Mouse (Mus musculus) heart, embryonic 11.5 days (tissue): ENCODE results near the gene Ptgr1. TPM values are rescaled to one million over a fixed set of nuclear protein-coding genes. Genes with fewer than 3 reads are reported as not detected.

ENCODE experiments used
- ATAC-seq: fragments of 200-750 bp; cut with Nextera tagmentation; replicated peaks from 2 replicates; pipeline ENCODE4 v1.8.0; 2017; ENCODE audit warnings: moderate library complexity; ENCODE audit not compliant: insufficient number of reproducible peaks, low FRiP score, low TSS enrichment
- H3K27ac ChIP-seq: fragments of 300-500 bp; sonication (generic); 2 replicates; pipeline ENCODE4 v1.5.1; 2014; ENCODE audit warnings: mild to moderate bottlenecking, low read depth, low read length
- H3K27me3 ChIP-seq: fragments of 300-500 bp; sonication (generic); 2 replicates; pipeline ENCODE4 v1.6.1; 2014; ENCODE audit warnings: mild to moderate bottlenecking, low read length, mixed read lengths; ENCODE audit not compliant: control insufficient read depth, insufficient read depth
- H3K36me3 ChIP-seq: fragments of 300-500 bp; sonication (generic); 2 replicates; pipeline ENCODE4 v1.6.1; 2014; ENCODE audit warnings: mild to moderate bottlenecking, low read length, moderate library complexity, mixed read lengths; ENCODE audit not compliant: control insufficient read depth, insufficient read depth
- H3K4me1 ChIP-seq: fragments of 300-500 bp; sonication (generic); 2 replicates; pipeline ENCODE4 v1.6.1; 2014; ENCODE audit warnings: low read length; ENCODE audit not compliant: control insufficient read depth, insufficient read depth
- H3K4me2 ChIP-seq: fragments of 300-500 bp; sonication (generic); 2 replicates; pipeline ENCODE4 v1.6.1; 2014; ENCODE audit warnings: mild to moderate bottlenecking, moderate library complexity
- H3K4me3 ChIP-seq: fragments of 300-500 bp; sonication (generic); 2 replicates; pipeline ENCODE4 v1.5.1; 2014; ENCODE audit warnings: low read depth, low read length
- H3K9ac ChIP-seq: fragments of 300-500 bp; sonication (generic); 2 replicates; pipeline ENCODE4 v1.6.1; 2014; ENCODE audit warnings: mild to moderate bottlenecking, low read depth, low read length, moderate library complexity
- H3K9me3 ChIP-seq: fragments of 300-500 bp; sonication (generic); replicated peaks from 2 replicates; pipeline ENCODE4 v1.6.1; 2016; ENCODE audit warnings: low read length; ENCODE audit not compliant: control insufficient read depth
- WGBS: fragments of 180-500 bp; shearing (Covaris S2); extraction: QIAGEN DNeasy Blood & Tissue Kit; methylation state at CpG from one replicate; pipeline ENCODE4 v1.1.7; 2014; ENCODE audit not compliant: insufficient replicate concordance; 5-methylcytosine and 5-hydroxymethylcytosine counted together
- polyA plus RNA-seq: library from polyadenylated mRNA; unstranded; fragments of >200 nt; fragmentation: Nextera tagmentation; extraction: Ambion mirVana; gene quantifications from 2 replicates; pipeline ENCODE4 v1.2.1, GENCODE M21; 2014

The Ptgr1 gene
- polyA plus RNA-seq, 1 experiment from 2014 or later = 11.3 TPM

DNA sequence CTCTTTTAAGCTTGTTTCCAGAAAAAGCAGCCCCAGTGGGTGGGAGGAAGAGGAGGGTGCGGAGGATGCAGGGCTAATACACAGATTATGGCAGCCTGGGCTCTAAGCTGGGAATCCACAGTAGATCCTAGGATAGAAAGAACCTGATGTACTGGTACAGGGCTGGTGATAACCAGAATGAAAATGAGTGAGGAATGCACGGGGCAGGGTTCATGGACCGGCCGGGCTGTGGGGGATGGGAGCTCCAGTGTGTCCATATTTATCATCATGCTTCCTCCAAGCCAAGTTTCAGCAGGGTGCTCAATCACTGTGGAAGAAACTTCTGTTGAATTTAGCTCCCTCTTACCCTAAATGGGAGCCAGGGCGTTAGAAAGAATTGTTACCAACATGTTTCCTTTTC, 10.2 kb upstream of the Ptgr1 start:
- Histone ChIP-seq H3K4me3 (no peak overlapping the region), H3K4me1 (peaks cover 10% of the 10 kb centered on the region; the same call in 1 of the 2 replicates), H3K36me3 (no peaks in the 10 kb centered on the region), H3K27me3 (no peaks in the 10 kb centered on the region), H3K9me3 (no peaks in the 10 kb centered on the region), H3K4me2 (no peak overlapping the region), H3K9ac (no peak overlapping the region), H3K27ac (no peak overlapping the region)
- ATAC-seq = no peak
- 48% methylated on average over 5 of the region's 5 CpGs for WGBS

DNA sequence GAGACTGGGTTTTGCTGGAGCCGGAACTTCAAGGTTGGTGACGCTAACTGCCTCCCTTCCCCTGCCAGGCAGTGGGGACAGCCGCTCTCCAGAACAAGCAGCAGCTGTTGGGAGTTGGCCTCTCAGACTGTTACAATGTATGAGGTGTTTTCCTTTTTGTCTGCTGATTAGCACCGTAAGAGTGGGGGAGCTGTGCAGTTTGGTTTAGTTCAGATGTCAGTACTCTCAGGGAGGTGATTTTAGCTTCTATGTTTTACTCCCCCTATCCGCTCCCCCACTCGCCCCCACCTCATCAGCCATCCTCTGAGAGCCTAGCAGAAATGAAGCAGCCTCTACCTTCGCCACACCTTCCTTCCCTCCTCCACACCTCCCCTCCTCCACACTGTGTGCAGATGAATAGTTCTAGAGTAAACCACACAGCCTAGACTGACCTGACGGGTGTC, 8.4 kb upstream of the Ptgr1 start:
- H3K27ac ChIP-seq = no peak overlapping the region
- no peak overlapping the region for H3K4me2 ChIP-seq
- ATAC-seq = no peak
- no peaks in the 10 kb centered on the region for H3K9me3 ChIP-seq
- H3K27me3 ChIP-seq = no peaks in the 10 kb centered on the region
- H3K36me3 ChIP-seq = no peaks in the 10 kb centered on the region
- peaks cover 10% of the 10 kb centered on the region; the same call in 1 of the 2 replicates for H3K4me1 ChIP-seq
- 52% methylated on average over 8 of the region's 8 CpGs for WGBS
- no peak overlapping the region for H3K4me3 ChIP-seq
- no peak overlapping the region for H3K9ac ChIP-seq

DNA sequence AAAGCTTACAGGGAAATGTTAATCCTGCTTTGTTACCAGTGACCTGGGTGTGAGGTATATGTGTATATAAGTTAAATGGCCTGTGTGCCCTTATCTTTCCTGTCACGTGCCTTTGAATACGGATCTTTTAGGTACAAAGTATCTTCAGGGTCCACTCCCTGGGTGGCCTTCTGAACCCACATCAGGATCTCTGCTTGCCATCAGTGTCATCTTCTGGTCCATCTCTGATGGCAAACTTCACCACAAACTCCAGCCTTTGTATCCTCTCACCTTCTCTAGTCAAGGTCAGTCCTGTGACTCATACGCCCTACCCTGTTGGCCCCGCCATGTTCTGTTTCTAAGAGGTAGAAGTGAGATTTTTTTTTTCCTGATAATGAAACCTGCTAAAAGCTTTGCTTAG, 7.8 kb upstream of the Ptgr1 start, which contains the start of gene Dnajc25:
TSS of gene Dnajc25 (plus strand) at position 301 of the 400 bp plus-strand sequence.
- WGBS = 73% methylated on average over 4 of the region's 4 CpGs
- peaks cover 10% of the 10 kb centered on the region; the same call in 1 of the 2 replicates for H3K4me1 ChIP-seq

GRCm38 (mm10) chr4:58992195-58992594, 5.3 kb upstream of the Ptgr1 start:
- H3K9ac ChIP-seq = no peak overlapping the region
- WGBS = 39% methylated on average over 5 of the region's 5 CpGs
- no peak for ATAC-seq
- H3K4me1 ChIP-seq = peaks cover 9% of the 10 kb centered on the region; the same call in 1 of the 2 replicates
- H3K27me3 ChIP-seq = 0 out of 2 replicates have a peak, but pooled peaks cover 4% of the 10 kb centered on the region
- H3K27ac ChIP-seq = no peak overlapping the region
- H3K4me2 ChIP-seq = no peak overlapping the region
- H3K36me3 ChIP-seq = no peaks in the 10 kb centered on the region
- H3K9me3 ChIP-seq = no peaks in the 10 kb centered on the region
- H3K4me3 ChIP-seq = no peak overlapping the region

More for the DNA sequence above, 7.8 kb upstream of the Ptgr1 start, which contains the start of gene Dnajc25:
- H3K27me3 ChIP-seq = no peaks in the 10 kb centered on the region
- no peaks in the 10 kb centered on the region for H3K9me3 ChIP-seq
- H3K9ac ChIP-seq = no peak within 1 kb of the TSS
- H3K36me3 ChIP-seq = no peaks in the 10 kb centered on the region
- H3K4me2 ChIP-seq = no peak within 1 kb of the TSS
- no peak within 1 kb of the TSS for H3K27ac ChIP-seq
- no peak within 1 kb of the TSS for H3K4me3 ChIP-seq
- ATAC-seq = no peak

DNA sequence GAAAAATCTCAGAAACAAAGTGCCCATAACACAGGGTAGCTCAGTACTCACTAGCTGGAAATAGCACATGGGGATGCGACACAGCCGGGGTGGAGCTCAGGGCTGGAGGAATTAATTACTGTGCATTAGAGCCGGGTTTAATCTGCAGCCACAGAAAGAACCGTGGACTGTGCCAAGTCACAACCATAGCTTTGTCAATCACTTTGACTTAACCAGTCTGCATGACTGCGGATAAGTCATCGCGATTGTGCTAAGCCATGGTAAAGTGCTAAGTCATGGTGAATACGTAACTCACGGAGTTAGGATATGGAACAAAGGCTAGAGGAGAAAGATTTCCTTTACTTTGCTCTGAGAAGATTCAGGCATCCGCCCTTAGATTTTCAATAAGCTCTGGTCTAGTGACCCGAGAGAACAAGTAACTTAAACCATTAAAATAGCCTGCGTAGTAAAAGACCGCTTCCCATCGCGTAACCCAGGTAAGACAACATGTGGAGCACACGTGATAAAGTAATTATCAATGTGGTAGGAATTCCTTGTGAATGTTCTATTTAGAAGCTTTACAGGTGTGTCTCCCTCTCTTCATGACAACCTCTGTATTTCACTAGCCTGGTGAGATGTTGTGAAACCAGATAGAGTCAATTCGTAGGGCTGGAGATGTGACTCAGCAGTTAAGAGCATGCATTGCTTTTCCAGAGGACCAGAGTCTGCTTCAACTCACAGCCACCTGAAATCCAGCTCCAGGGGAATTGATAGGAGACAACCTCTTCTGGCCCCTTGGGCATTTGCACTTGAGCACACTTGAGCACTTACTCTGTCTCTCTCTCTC, 3.9 kb upstream of the Ptgr1 start:
- H3K4me1 ChIP-seq = peaks cover 12% of the 10 kb centered on the region; the same call in 1 of the 2 replicates
- H3K36me3 ChIP-seq = no peaks in the 10 kb centered on the region
- no peak for ATAC-seq
- no peak overlapping the region for H3K27ac ChIP-seq
- H3K4me3 ChIP-seq = no peak overlapping the region
- no peak overlapping the region for H3K9ac ChIP-seq
- H3K4me2 ChIP-seq = no peak overlapping the region
- no peaks in the 10 kb centered on the region for H3K9me3 ChIP-seq
- 0 out of 2 replicates have a peak, but pooled peaks cover 4% of the 10 kb centered on the region for H3K27me3 ChIP-seq
- 79% methylated on average over 17 of the region's 17 CpGs for WGBS

- Histone ChIP-seq H3K36me3 (no peaks in the 10 kb centered on the region), H3K4me1 (0 out of 2 replicates have a peak, but pooled peaks cover 9% of the 10 kb centered on the region), H3K9ac (no peak overlapping the region), H3K27me3 (0 out of 2 replicates have a peak, but pooled peaks cover 4% of the 10 kb centered on the region), H3K4me2 (no peak overlapping the region), H3K27ac (no peak overlapping the region), H3K9me3 (no peaks in the 10 kb centered on the region), H3K4me3 (no peak overlapping the region)
- ATAC-seq = no peak
- 77% methylated on average over 7 of the region's 7 CpGs for WGBS
Measured at GRCm38 (mm10) chr4:58989303-58989898, 2.5 kb upstream of the Ptgr1 start.

DNA sequence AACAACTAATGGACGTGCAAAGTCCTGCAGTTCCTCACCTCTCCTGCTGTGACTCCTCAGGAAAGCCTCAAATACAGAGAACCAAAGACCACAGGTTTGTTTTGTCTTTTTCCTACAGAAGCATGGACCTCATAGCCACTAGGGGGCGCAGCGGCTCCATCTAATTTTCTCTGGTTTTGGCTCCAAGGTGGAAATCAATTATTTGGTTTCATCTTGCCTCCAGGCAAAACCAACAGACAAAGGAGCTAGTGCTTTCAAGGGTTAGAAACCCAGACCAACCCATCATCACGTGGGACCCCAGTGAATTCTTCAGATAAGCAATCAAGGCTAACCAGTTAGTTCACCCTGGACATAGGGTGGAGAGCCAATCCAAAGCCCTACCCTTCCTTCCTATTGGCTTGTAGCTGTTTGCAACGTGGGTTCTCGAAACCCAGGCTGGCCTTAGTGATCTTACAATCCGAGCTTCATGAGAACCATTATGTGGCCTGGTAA, 1.7 kb downstream of the Ptgr1 start:
- H3K4me2 ChIP-seq = no peak overlapping the region
- no peaks in the 10 kb centered on the region for H3K36me3 ChIP-seq
- no peak for ATAC-seq
- H3K9ac ChIP-seq = no peak overlapping the region
- WGBS = 14% methylated on average over 7 of the region's 7 CpGs
- no peaks in the 10 kb centered on the region for H3K9me3 ChIP-seq
- H3K4me3 ChIP-seq = no peak overlapping the region
- no peak overlapping the region for H3K27ac ChIP-seq
- 0 out of 2 replicates have a peak, but pooled peaks cover 5% of the 10 kb centered on the region for H3K4me1 ChIP-seq
- 0 out of 2 replicates have a peak, but pooled peaks cover 4% of the 10 kb centered on the region for H3K27me3 ChIP-seq

DNA sequence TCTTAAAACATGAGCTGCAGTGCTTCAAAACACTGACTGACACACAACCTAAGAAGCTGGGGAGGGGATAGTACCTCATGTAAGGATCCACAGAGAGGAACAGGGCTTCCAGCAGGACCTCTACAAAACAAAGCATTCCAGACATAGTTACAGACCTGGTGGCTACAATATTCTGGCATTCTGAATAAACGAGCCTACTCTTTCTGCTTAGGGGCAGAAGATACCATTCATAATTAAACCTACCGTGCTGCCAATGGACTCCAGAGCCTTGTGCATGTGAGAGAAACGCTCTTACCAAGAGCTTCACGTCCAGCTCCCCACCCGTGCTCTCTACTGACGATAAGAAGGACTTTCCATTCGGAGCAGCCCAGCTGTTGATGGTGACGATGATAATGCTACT, 4.1 kb downstream of the Ptgr1 start:
- H3K9ac ChIP-seq = no peak overlapping the region
- H3K27ac ChIP-seq = no peak overlapping the region
- no peaks in the 10 kb centered on the region for H3K9me3 ChIP-seq
- ATAC-seq = no peak
- WGBS = 75% methylated on average over 8 of the region's 8 CpGs
- H3K27me3 ChIP-seq = no peaks in the 10 kb centered on the region
- H3K4me1 ChIP-seq = 0 out of 2 replicates have a peak, but pooled peaks cover 5% of the 10 kb centered on the region
- no peak overlapping the region for H3K4me3 ChIP-seq
- H3K36me3 ChIP-seq = no peaks in the 10 kb centered on the region
- H3K4me2 ChIP-seq = no peak overlapping the region
